Mouse (Mus musculus): ENCODE measurements around the gene Usp20.
"Not testable (repeated sequence)": the region's sequence is repeated elsewhere in the genome, so short reads cannot be mapped to it uniquely, and the experiment has no call there.

Usp20 gene

DNA sequence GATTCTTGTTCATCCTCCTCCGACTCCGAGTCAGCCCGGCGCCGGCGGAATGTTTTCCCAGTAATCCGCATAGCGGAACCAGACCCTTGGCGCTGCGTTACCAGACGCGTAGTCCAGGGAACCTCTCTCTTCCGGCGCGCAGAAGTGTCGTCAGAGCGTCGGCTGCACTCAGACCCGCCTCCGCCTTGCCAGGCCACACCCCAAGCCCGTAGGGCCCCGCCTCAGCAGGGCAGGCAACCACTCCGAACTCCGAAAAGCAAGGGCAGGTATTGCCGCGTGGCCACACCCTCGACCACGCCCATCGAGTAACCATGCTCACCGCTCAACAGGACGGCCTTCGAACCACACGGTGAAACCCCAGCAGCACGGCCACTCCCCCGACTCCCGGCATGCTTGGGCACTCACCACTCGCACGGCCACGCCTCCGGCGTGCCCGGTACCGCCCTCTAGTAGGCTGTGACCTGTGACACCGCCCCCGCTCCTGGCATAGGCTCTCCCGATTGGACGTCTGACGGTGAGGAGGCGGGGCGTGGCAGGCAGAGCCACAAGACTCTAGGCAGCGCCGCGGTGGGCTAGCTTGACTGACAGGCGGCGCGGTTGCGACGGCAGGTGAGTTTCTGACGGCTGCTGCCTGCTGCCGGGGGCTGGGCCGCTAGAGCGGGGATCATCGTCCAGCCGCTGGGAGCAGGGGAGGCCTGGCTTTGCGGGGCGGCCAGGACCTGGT, at the start of gene Usp20, which contains the start of gene BC005624:
Gene Usp20, plus strand, starts transcription at position 490 of the 724 bp plus-strand sequence.
Gene BC005624, minus strand, starts transcription at position 412 of the 724 bp plus-strand sequence.
- in situ Hi-C loops (cut with MboI, MseI), result no loop called here

DNA sequence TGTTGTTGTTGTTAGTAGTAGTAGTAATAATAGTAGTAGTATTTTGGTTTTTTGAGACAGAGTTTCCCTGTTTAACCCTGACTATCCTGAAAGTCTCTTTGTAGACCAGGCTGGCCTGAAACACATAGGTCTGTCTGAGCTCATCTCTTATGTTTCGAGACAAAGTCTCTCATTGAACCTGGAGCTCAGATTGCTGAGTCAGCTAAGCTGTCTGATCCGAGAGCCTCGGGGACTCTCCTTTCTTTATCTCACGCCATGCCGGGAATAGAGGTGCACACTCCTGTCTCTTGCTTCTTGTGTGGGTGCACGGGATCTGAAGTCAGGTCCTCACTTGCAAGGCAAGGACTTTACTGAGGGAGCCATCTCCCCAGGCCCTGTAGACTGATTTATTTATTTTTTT, 49.0 kb upstream of the Usp20 start:
- in situ Hi-C loops (cut with MboI, MseI), result no loop called here

DNA sequence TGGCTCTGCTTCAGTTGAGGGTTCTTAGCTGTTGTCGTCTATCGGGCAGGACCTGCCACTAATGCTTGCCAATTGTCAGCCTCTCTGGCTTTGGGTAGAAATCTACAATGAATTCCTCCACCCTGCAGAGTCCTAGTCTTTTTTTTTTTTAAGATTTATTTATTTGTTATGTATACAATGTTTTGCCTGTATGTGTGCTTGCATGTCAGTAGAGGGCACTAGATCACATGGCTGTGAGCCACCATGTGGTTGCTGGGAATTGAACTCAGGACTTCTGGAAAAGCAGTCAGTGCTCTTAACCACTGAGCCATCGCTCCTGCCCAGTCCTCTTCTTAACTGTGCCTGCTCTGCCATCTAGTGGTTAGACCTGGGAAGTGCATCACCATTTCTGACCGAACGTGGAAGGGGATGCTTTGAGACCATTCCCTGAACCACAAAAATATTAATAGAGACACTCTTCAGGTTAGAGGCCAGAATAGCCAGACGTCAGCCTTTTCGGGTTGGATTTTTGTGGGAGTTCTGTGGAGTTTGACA, 48.1 kb upstream of the Usp20 start:
- in situ Hi-C loops (cut with MboI, MseI), result no loop called here

DNA sequence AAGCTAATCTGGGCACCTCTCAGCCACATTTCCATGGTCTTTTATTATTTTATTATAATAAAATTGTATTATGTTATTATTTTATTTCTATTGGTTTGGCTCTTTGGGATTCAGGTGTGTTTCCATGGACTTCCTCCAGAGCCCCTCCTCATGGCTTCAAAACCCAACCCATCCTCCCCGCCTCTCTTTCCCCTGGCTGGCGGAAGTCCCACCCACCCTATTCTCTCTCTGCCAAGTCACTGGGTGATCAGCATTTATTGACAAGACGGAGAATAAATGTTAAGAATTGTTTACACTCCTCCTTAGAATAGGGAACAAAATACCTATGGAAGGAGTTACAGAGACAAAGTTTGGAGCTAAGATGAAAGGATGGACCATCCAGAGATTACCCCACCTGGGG, 45.3 kb upstream of the Usp20 start:
- in situ Hi-C loops (cut with MboI, MseI), result no loop called here

DNA sequence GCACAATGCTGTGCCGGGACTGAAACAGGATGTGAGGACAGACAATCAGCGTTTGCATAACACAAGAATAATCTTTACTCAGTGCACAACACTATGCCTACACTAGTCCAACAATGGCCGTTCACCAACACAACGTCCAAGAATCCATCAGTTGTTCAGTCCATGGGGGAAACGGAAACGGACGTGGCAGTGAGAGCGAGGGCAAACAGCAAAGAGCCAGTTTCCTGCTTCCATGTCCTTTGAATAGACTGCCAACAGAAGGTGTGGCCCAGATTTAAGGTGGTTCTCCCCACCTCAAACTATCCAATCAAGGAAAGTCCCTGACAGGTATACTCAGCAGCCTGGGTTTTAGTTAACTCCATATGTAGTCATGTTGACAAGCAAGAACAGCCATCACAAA, 44.3 kb upstream of the Usp20 start:
- in situ Hi-C loops (cut with MboI, MseI), result no loop called here

DNA sequence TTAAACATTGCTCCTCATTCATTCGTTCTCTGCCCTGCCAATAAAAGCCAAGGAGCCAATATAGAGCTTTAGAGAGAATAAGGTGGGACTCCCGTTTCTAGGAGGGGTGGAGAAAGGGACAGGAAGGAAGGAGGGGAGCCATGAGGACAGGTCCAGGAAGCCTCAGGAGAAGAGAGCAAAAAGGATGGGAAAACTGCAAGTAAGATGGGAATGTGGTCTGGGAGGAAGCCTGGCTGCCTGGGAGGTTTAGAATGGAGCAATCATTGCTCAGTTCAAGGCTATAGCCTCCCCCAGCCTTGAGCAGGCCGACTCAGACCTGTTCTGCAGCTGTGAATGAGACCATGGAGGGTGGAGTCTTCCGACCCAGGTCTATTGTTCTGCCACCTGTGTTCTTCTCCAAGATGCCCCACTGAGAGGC, 43.5 kb upstream of the Usp20 start:
- in situ Hi-C loops (cut with MboI, MseI), result no loop called here

DNA sequence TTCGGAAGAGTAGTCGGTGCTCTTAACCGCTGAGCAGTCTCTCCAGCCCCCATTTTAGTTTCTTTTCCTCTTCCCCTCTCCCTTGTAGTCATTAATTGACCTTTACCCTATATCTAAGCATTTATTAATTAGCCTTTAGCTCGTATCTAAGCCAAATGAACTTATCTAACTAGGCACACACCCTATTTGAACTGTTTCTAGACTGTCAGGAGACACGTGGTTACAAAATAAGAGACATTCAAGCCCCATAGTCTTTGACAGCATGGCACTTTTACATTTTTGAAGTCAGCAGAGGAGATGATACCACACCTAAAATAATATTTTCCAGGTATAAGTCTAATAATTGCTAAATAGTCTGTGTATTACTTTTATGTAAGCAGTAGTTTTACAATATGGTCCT, 40.5 kb upstream of the Usp20 start:
- in situ Hi-C loops (cut with MboI, MseI), result no loop called here

DNA sequence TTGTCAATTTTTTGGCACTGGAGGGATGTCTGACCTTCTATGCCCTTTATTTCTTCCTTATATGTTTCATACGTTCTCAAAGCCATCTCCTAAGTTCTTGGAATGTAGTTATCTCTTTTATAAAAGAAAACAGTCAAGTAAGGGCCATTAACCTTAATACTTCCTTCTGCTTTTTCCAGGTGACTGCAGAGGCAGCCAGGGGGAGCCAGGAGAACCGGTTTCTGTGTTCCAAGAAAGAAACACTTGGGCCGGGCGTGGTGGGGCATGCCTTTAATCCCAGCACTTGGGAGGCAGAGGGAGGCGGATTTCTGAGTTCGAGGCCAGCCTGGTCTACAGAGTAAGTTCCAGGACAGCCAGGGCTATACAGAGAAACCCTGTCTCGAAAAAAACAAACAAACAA, 40.0 kb upstream of the Usp20 start:
- in situ Hi-C loops (cut with MboI, MseI), result not testable (repeated sequence)

DNA sequence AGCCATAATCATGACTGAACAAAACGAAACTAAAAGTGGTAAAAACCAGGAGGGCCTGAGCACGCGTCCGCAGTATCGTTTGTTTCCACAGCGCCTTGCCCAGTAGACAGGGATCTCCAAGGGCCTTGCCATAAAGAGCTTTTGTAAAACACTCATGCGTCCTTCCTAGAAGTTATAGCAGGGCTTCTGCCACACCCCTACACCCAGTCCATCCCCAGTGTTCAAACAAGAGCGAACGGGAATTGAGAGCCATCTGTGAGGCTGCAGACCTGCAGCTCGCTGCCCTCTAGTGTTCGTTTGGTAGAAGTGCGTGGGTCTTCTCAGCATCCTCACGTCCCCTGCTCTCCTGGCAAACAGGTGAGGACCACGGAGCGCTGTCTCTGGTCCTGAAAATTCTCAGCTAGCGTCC, 39.5 kb upstream of the Usp20 start:
- in situ Hi-C loops (cut with MboI, MseI), result no loop called here

DNA sequence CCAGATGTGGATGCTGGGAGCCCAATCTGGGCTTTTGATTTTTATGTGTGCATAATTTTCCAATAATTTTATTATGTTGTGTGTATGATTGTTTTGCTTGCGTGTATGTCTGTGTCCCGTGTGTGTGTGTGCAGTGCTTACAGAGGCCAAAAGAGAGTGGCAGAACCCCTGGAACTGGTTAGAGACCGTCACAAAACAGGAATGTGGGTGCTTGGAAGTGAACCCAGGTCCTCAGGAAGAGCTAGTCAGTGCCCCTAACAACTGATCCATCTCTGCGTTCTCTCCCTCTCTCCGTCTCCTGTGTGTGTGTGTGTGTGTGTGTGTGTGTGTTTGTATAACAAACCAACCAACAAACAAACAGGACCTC, 29.6 kb upstream of the Usp20 start:
- in situ Hi-C loops (cut with MboI, MseI), result no loop called here

DNA sequence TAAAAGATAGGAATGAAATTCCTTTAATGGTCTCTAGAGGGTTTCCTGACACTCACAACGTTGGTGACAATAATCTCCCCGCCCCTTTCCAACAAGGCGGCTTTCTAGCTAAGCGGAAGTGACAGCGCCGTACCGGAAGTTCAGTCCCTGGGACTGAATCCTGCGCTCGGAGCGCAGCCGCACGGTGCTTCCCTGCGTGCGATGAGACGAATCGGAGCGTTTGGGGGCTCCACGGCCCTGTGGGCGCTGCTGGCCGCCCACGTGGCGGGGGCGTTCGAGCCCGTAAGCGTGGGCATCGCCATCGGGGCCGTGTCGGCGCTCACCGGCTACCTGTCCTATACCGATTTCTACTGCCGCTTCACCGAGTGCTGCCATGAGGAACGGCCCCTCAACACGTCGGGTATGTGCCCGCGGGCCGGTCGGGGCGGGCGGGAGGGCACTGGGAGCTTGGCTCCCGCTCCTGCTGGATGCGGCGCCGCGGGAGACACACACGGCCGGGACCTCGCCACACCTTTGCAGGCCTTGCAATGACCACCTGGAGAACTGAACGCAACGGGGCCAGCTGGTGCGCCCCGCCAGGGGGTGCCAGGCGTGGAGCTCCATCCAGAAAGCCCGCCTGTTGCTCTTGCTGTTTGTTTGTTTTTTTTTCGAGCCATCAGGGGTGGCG, 29.1 kb upstream of the Usp20 start, which contains the start of gene Tor1b:
Gene Tor1b, plus strand, starts transcription at position 136 of the 667 bp plus-strand sequence.
- in situ Hi-C loops (cut with MboI, MseI), result no loop called here

DNA sequence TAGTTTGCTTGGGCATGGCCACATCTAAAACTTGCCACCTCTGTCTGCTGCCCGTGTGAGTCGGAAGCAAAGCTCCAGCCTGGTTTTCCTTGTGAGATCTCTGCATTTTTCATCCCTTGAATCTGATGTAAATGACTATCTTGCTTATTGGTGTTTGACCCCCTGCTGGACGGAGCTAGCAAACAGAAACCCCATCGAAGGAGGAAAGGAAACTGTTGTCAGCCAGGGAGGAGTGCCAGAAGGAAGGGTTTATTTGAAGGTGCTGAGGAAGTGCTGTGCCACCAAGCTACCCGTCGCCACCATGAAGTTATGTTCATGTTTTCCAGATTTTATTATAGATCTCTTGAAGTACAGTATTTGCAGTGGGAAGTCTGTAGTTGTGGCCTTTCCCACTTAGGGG, 27.3 kb upstream of the Usp20 start:
- in situ Hi-C loops (cut with MboI, MseI), result no loop called here

DNA sequence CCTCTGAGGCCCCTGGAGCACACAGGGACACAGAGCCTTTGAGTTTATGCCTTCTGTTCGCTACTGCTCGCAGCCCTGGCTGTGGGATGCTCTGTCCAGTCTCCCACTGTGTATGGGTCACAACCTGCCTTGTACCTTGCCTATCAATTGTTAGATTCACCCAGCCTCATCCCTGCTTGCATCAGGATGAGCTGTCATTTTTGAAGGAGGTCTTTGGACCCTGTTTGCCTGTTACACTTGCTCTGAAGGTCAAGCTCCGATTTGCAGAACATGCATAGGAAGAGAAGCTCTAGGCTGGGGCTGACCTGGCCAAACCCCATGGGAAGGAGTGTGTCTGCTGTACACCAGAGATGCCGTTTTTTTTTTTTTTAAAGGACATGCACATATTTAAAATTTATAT, 24.6 kb upstream of the Usp20 start:
- in situ Hi-C loops (cut with MboI, MseI), result no loop called here

DNA sequence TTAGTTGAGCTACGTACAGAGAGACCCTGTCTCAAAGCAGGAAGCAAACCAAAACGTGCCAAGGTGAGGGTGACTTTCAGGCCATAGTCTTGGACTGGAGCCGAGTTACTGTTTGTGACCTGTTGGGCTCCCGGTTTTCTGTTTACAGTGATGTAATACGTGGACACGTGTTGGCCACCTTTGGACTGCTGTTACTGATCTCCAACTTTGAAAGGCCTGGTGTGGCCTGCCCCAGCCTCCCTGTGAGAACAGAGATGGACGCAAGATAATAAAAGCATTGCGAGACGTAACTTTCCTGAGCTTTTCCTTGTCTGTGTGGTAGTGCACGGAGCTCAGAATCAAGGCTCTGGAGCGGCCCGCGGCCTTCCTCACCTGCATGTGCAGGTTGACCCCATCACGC, 23.4 kb upstream of the Usp20 start:
- in situ Hi-C loops (cut with MboI, MseI), result no loop called here

DNA sequence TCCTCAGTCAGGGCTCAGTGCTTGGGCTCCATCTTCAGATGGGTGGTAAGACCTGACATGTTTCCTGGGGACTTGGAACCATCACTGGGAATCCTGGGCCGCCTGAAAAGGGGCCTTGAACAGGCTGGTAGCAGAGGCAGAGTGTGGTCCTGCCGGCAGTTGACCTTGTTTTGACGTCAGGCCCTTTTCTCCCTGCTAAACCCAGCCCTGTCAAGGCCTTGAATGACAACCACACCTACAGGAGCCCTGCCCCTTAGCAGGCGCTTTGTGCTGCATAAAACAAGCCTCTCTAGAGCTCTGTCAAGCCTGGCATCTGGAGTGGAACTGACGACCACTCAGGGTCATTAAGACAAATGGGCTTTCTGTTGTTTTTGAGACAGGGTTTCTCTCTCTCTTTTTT, 22.2 kb upstream of the Usp20 start:
- in situ Hi-C loops (cut with MboI, MseI), result no loop called here

DNA sequence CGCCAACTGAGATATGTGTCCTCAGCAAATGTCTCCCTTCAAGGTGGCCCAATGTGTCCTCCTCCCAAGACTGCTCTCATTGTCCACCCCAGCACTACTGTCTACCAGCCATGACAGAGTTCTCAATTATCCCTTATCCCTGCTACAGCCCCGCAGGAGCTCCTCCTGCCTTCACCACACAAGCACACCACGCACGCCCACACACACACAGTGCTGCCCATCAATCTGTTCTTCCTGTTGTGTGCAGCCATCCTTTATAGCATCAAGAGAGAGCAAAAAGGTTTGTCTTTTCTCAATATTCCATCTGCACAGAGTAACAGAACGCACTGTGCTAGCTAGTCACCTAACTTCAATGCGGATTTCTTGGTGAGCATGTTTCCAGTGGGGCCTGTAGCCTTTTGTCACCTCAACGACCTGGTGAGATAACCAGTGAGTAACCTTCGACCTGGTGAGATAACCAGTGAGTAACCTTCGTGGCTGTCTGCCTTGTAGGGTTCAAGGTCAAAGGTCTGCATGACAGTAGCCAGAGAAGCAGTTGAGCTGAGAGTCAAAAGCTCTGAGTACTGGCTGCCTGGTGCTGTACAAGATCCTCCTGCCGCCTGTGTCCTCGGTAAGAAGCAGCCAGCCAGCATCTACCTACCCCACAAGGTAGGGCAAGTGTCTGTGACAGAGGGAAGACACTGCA, 19.4 kb upstream of the Usp20 start:
- in situ Hi-C loops (cut with MboI, MseI), result no loop called here

DNA sequence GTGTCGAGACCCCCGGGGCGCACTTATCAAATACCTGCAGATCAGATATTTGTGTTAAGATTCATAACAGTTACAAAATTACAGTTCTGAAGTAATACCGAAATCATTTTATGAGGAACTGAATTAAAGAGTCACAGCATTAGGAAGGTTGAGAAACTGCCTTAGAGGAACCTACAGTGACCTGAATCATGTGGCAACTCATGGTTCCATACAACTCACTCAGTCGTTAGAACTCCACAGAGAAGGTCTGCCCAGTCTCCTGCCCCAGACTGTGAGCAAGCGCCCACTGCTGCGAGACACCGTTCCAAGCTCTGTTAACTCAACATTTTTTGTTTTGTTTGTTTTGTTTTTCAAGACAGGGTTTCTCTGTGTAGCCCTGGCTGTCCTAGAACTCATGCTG, 16.5 kb upstream of the Usp20 start:
- in situ Hi-C loops (cut with MboI, MseI), result no loop called here

DNA sequence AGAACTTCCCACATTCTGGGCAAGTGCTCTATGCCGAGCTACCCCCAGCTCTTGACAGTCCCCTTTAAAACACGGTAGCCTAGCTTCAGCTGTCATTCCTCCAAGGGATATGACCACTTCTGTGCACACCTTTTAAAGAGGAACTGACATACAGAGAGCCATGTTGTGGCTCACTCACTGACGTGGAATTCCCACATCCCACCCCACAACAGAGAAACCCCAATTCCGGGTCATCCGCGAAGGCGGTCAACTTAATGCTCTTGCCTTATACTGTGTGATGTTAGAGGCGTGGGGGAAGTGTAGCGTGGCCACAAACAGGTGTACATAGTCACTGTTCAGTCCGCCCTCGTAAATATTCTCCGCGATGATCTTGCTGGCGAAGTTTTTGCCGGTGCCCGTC, 15.3 kb upstream of the Usp20 start:
- in situ Hi-C loops (cut with MboI, MseI), result no loop called here

DNA sequence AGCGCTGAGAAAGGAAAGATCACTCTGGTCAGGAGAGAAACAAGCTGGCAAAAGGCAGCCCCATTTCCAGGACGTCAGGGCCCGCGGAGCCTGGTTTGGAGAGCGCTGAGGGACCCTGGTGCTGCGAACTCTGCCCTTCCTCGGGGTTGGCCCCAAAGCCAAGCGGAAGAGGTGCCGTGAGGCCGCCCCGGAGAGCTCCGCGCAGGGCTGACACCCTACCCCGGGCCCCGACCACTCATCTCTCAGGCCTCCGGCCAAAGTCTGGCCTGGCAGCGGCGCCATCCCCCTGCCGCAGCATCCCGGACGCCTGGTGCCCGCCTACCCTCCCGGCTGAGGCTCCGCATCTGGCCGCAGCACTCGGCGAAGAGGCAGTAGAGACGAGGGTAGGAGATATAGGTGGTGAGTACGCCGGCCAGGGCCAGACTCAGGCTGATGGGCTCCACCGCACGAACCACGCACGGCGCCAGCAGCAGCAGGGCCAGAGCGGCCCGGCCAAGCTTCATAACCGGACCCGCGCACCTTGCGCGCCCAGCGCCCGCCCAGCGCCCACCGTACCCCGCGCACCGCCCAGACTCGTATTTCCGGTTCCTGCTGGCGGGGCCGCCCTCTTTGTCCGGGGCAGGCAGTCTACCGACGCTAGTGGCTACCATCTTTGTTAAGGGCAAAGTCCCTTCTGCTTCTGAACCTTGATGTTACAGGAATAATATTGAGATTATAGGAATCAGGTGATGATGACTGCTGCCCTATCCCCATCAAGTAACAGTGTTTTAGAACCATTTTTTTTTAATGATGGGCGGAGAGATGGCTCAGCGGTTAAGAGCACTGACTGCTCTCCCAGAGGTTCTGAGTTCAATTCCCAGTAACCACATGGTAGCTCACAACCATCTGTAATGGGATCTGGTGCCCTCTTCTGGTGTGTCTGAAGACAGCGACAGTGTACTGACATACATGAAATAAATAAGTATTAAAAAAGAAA, 14.4 kb upstream of the Usp20 start, which contains the start of gene Tor1a:
Gene Tor1a, minus strand, starts transcription at position 582 of the 976 bp plus-strand sequence.
- in situ Hi-C loops (cut with MboI, MseI), result no loop called here

DNA sequence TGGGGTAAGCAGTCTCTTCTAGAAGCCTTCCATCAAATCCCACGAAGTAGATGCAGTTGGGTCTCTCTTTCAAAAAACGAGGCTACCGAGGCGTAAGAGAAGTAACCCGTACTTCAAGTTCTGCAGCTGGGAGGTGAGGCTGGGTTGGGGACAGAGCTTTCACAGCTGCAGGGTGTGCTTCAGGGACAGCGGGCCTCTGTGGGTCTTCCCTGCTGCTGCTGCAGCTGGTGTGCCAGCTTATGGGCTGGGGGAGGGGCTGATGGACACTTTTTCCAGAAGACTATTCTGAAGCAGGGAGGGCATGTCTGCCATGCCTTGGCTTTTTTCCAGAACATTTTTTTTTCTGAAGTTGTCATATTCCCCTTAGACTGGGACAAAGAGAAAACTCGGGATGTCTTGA, 945 bp downstream of the Usp20 start:
- in situ Hi-C loops (cut with MboI, MseI), result no loop called here
